Mouse (Mus musculus) CH12.LX (cell line): Measurements from ENCODE around the gene Ttll6. TPM values are rescaled to one million over a fixed set of nuclear protein-coding genes. Genes with fewer than 3 reads are reported as not detected.

Experiments used
- DNase-seq: peaks from one replicate; pipeline ENCODE4 v3.0.0-alpha.2; 2013; ENCODE audit errors: extremely low read depth
- H3K27ac ChIP-seq: 2 replicates; pipeline ENCODE4 v1.5.1; 2012; ENCODE audit warnings: low read depth, mild to moderate bottlenecking, control low read depth, moderate library complexity; ENCODE audit not compliant: insufficient read depth
- H3K27me3 ChIP-seq: replicated peaks from 2 replicates; pipeline ENCODE3; 2012; ENCODE audit warnings: inconsistent platforms
- H3K36me3 ChIP-seq, 2 experiments: replicated peaks in 1 of 2; 2 replicates each; pipeline versions ENCODE3 to v1.6.1; 2012; ENCODE audit warnings: inconsistent platforms in 1 of 2, low read length in 1 of 2, mild to moderate bottlenecking in 1 of 2, mixed read lengths in 1 of 2, moderate library complexity in 1 of 2; ENCODE audit not compliant: control insufficient read depth in 1 of 2, insufficient read depth in 1 of 2
- H3K4me1 ChIP-seq, 2 experiments: 2 replicates each; pipeline ENCODE4 v1.6.1; 2012; ENCODE audit warnings: inconsistent platforms in 1 of 2, moderate library complexity in 1 of 2; ENCODE audit not compliant: insufficient read depth in 2 of 2, control insufficient read depth in 1 of 2
- H3K4me2 ChIP-seq: 2 replicates; pipeline ENCODE4 v1.6.1; 2012; ENCODE audit warnings: low read depth, mild to moderate bottlenecking, control low read depth; ENCODE audit not compliant: poor library complexity, insufficient read depth, severe bottlenecking
- H3K4me3 ChIP-seq, 3 experiments: fragments of 150-350 bp in 1 of 3; sonication (generic) in 1 of 3; replicated peaks in 1 of 3; 2 replicates each; pipeline versions ENCODE3 to v1.5.1; 2011 to 2012; ENCODE audit warnings: low read depth in 2 of 3, low read length in 2 of 3, mild to moderate bottlenecking in 2 of 3, moderate library complexity in 2 of 3, control low read depth in 1 of 3, improper control_type of control experiment in 1 of 3, inconsistent platforms in 1 of 3, mixed read lengths in 1 of 3; ENCODE audit not compliant: poor library complexity in 1 of 3
- H3K79me2 ChIP-seq: replicated peaks from 2 replicates; pipeline ENCODE4 v1.6.1; 2012; ENCODE audit warnings: mild to moderate bottlenecking, moderate library complexity; ENCODE audit not compliant: control insufficient read depth, poor library complexity, insufficient read depth, severe bottlenecking; ENCODE audit errors: extremely low read depth
- H3K9ac ChIP-seq: 2 replicates; pipeline ENCODE4 v1.6.1; 2012; ENCODE audit warnings: low read depth, mild to moderate bottlenecking, control low read depth, moderate library complexity; ENCODE audit not compliant: insufficient read depth
- H3K9me3 ChIP-seq: replicated peaks from 2 replicates; pipeline ENCODE3; 2012; ENCODE audit warnings: low read length, inconsistent platforms, mixed read lengths
- BHLHE40 ChIP-seq: IDR thresholded peaks from 2 replicates; pipeline ENCODE4 v1.6.1; 2011; ENCODE audit warnings: mild to moderate bottlenecking, low read depth, low read length, improper control_type of control experiment
- CHD1 ChIP-seq: IDR thresholded peaks from 2 replicates; pipeline ENCODE4 v1.6.1; 2012; ENCODE audit warnings: low read depth, low read length, improper control_type of control experiment, inconsistent platforms
- CHD2 ChIP-seq: IDR thresholded peaks from 2 replicates; pipeline ENCODE4 v1.6.1; 2011; ENCODE audit warnings: low read length, improper control_type of control experiment
- CTCF ChIP-seq, 2 experiments: IDR thresholded peaks in 1 of 2; conservative IDR thresholded peaks in 1 of 2; 2 replicates each; pipeline ENCODE4 v1.5.1; 2011 to 2012; ENCODE audit warnings: low read depth in 2 of 2, low read length in 2 of 2, improper control_type of control experiment in 1 of 2, inconsistent platforms in 1 of 2, mild to moderate bottlenecking in 1 of 2, moderate library complexity in 1 of 2
- E2F4 ChIP-seq: IDR thresholded peaks from 2 replicates; pipeline ENCODE4 v1.6.1; 2011; ENCODE audit warnings: low read depth, low read length, improper control_type of control experiment; ENCODE audit not compliant: insufficient replicate concordance
- ELF1 ChIP-seq: IDR thresholded peaks from 2 replicates; pipeline ENCODE4 v1.6.1; 2014; ENCODE audit warnings: low read depth, mild to moderate bottlenecking, inconsistent platforms, low read length, improper control_type of control experiment
- EP300 ChIP-seq: IDR thresholded peaks from 2 replicates; pipeline ENCODE4 v1.6.1; 2011; ENCODE audit warnings: low read length, improper control_type of control experiment
- ETS1 ChIP-seq: conservative IDR thresholded peaks from 2 replicates; pipeline ENCODE4 v1.6.1; 2012; ENCODE audit warnings: low read depth, mild to moderate bottlenecking, inconsistent platforms, low read length, improper control_type of control experiment, moderate library complexity
- GABPA ChIP-seq: IDR thresholded peaks from 2 replicates; pipeline ENCODE4 v1.6.1; 2012; ENCODE audit warnings: low read depth, low read length, improper control_type of control experiment, inconsistent platforms; ENCODE audit not compliant: insufficient replicate concordance
- HCFC1 ChIP-seq: IDR thresholded peaks from 2 replicates; pipeline ENCODE4 v1.6.1; 2012; ENCODE audit warnings: low read depth, mild to moderate bottlenecking, inconsistent platforms, low read length, improper control_type of control experiment
- IRF4 ChIP-seq: IDR thresholded peaks from 2 replicates; pipeline ENCODE4 v1.6.1; 2014; ENCODE audit warnings: low read depth, mild to moderate bottlenecking, inconsistent platforms, low read length, improper control_type of control experiment
- MAFK ChIP-seq: IDR thresholded peaks from 2 replicates; pipeline ENCODE4 v1.6.1; 2011; ENCODE audit warnings: low read length, improper control_type of control experiment; ENCODE audit not compliant: insufficient replicate concordance
- MAZ ChIP-seq: IDR thresholded peaks from 2 replicates; pipeline ENCODE4 v1.6.1; 2012; ENCODE audit warnings: low read depth, mild to moderate bottlenecking, inconsistent platforms, low read length, improper control_type of control experiment, moderate library complexity
- MEF2A ChIP-seq: IDR thresholded peaks from 2 replicates; pipeline ENCODE4 v1.6.1; 2014; ENCODE audit warnings: low read depth, mild to moderate bottlenecking, inconsistent platforms, low read length, improper control_type of control experiment, borderline replicate concordance
- MYC ChIP-seq: IDR thresholded peaks from 2 replicates; pipeline ENCODE4 v1.6.1; 2011; ENCODE audit warnings: low read depth, mild to moderate bottlenecking, improper control_type of control experiment, low read length
- NRF1 ChIP-seq: IDR thresholded peaks from 2 replicates; pipeline ENCODE4 v1.6.1; 2014; ENCODE audit warnings: low read depth, mild to moderate bottlenecking, inconsistent platforms, low read length, improper control_type of control experiment, moderate library complexity
- PAX5 ChIP-seq: IDR thresholded peaks from 2 replicates; pipeline ENCODE4 v1.6.1; 2012; ENCODE audit warnings: low read length, inconsistent platforms, mixed read lengths
- POLR2A ChIP-seq: IDR thresholded peaks from 2 replicates; pipeline ENCODE4 v1.6.1; 2011; ENCODE audit warnings: low read depth, mild to moderate bottlenecking, improper control_type of control experiment, low read length
- RAD21 ChIP-seq: IDR thresholded peaks from 2 replicates; pipeline ENCODE4 v1.6.1; 2011; ENCODE audit warnings: low read depth, mild to moderate bottlenecking, low read length, improper control_type of control experiment, moderate library complexity
- RCOR1 ChIP-seq: conservative IDR thresholded peaks from 2 replicates; pipeline ENCODE4 v1.6.1; 2012; ENCODE audit warnings: low read depth, mild to moderate bottlenecking, inconsistent platforms, low read length, improper control_type of control experiment
- SIN3A ChIP-seq: IDR thresholded peaks from 2 replicates; pipeline ENCODE4 v1.6.1; 2012; ENCODE audit warnings: low read length, improper control_type of control experiment, inconsistent platforms
- SMC3 ChIP-seq: IDR thresholded peaks from 2 replicates; pipeline ENCODE4 v1.6.1; 2011; ENCODE audit warnings: low read depth, low read length, improper control_type of control experiment
- TBP ChIP-seq: conservative IDR thresholded peaks from 2 replicates; pipeline ENCODE4 v1.6.1; 2011; ENCODE audit warnings: low read depth, low read length, improper control_type of control experiment
- TCF12 ChIP-seq: IDR thresholded peaks from 2 replicates; pipeline ENCODE4 v1.6.1; 2014; ENCODE audit warnings: low read depth, mild to moderate bottlenecking, inconsistent platforms, low read length, improper control_type of control experiment
- USF1 ChIP-seq: IDR thresholded peaks from 2 replicates; pipeline ENCODE4 v1.6.1; 2014; ENCODE audit warnings: low read depth, mild to moderate bottlenecking, inconsistent platforms, low read length, improper control_type of control experiment
- USF2 ChIP-seq: conservative IDR thresholded peaks from 2 replicates; pipeline ENCODE4 v1.6.1; 2011; ENCODE audit warnings: low read depth, low read length, improper control_type of control experiment
- ZC3H11A ChIP-seq: IDR thresholded peaks from 2 replicates; pipeline ENCODE4 v1.6.1; 2012; ENCODE audit warnings: low read depth, mild to moderate bottlenecking, inconsistent platforms, low read length, improper control_type of control experiment
- ZKSCAN1 ChIP-seq: IDR thresholded peaks from 2 replicates; pipeline ENCODE4 v1.6.1; 2012; ENCODE audit warnings: low read depth, inconsistent platforms, low read length, improper control_type of control experiment, borderline replicate concordance
- ZMIZ1 ChIP-seq: IDR thresholded peaks from 2 replicates; pipeline ENCODE4 v1.6.1; 2012; ENCODE audit warnings: low read depth, mild to moderate bottlenecking, inconsistent platforms, low read length, improper control_type of control experiment
- ZNF384 ChIP-seq: IDR thresholded peaks from 2 replicates; pipeline ENCODE4 v1.6.1; 2012; ENCODE audit warnings: low read depth, low read length, improper control_type of control experiment, inconsistent platforms
- dilution Hi-C: fragments of 300-500 bp; cut with MboI; formaldehyde crosslinking; loops from 2 replicates; pipeline ENCODE4 v1.14.3; 2020; ENCODE audit warnings: low sequenced_read_pairs; ENCODE audit not compliant: extremely low pct_unique_long_range_greater_than_20kb, extremely low pct_ligation_motif_present
- in situ Hi-C: fragments of 300-500 bp; cut with MboI; formaldehyde crosslinking; loops from 3 replicates; pipeline ENCODE4 v1.14.3; 2019; ENCODE audit warnings: low sequenced_read_pairs, low pct_ligation_motif_present, low pct_unique_long_range_greater_than_20kb, mixed read lengths
- polyA plus RNA-seq: library from polyadenylated mRNA; unstranded; fragments of >175 nt; gene quantifications from 2 replicates; pipeline ENCODE4 v1.2.1, GENCODE M21; 2012; ENCODE audit warnings: low read depth; ENCODE audit not compliant: insufficient read length
- total RNA-seq, 2 experiments: library from RNA; depleted of rRNA; stranded (reverse); fragments of 300-350 nt in 1 of 2; fragments of >200 nt in 1 of 2; gene quantifications; 2 replicates each; pipeline ENCODE4 v1.2.3; 2012 to 2014

Ttll6 gene
- total and polyA plus RNA-seq, 3 experiments = 0.09 TPM; not detected in 2

DNA sequence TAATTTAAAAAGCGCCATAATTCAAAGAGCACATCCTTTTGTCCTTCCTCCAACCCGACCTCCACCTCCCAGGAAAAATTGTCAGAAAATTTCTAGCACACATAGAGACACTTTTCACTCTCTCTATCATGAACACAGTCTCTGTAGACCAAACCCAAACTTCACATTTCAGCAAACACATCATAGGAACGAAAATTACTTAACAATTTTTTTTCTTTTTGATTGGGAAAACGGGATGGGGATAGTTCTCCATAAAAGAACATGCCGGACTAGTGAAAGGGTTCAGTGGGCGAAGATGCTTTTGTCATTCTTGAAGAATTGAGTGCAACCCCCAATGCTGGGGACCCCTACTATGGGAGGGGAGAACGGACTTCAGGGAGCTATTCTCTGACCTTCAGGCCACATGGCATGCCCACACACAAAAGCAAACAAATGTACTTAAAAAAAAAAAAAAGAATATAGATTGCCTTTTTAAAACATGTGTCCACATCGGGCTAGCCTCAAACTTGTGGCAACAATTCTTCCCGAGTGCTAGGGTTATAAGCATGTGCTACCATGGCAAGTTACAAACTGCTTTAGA is 42.5 kb downstream of the Ttll6 start:
- Histone ChIP-seq H3K4me1 (peaks cover 3 to 17% of the 10 kb centered on the region in 2 experiments), H3K27me3 (peaks cover 85% of the 10 kb centered on the region), H3K4me2 (no peak overlapping the region), H3K9me3 (no peaks in the 10 kb centered on the region), H3K9ac (no peak overlapping the region), H3K79me2 (no peaks in the 10 kb centered on the region), H3K36me3 (no peaks in the 10 kb centered on the region), H3K27ac (no peak overlapping the region), H3K4me3 (no peak overlapping the region)
- TF ChIP-seq RAD21 (no peak), ZKSCAN1 (no peak), MAFK (no peak), IRF4 (no peak), ZNF384 (no peak), MYC (no peak), ZMIZ1 (no peak), CHD1 (no peak), USF2 (no peak), TCF12 (no peak), SIN3A (no peak), NRF1 (no peak), GABPA (no peak), BHLHE40 (no peak), USF1 (no peak), E2F4 (no peak), ETS1 (no peak), TBP (no peak), CHD2 (no peak)
- in situ Hi-C loops = no loop called here
- dilution Hi-C loops = no loop called here
- DNase-seq = no peak

DNA sequence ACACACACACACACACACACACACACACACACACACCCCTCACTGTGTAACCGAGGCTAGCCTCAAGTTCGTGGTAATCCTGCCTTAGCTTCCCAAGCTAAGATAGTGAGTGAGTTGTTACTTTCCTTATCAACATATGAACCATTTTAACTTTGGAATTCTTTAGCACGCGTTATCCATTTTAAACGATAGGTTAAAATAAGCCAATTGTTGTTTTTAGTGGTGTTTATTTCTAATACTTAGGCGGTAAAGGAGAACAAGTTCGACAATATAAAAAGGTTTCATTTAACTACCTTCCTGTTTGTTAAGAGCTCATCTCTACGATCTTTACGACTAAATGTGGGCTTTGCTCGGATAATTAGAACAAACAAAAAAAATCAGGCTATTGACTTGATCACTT is 43.3 kb downstream of the Ttll6 start:
- no peak overlapping the region for H3K4me3 ChIP-seq

More for the DNA sequence above, 43.3 kb downstream of the Ttll6 start:
- dilution Hi-C loops = no loop called here
- Histone ChIP-seq H3K9ac (no peak overlapping the region), H3K36me3 (no peaks in the 10 kb centered on the region), H3K4me1 (peaks cover 3 to 17% of the 10 kb centered on the region in 2 experiments), H3K9me3 (no peaks in the 10 kb centered on the region), H3K4me2 (no peak overlapping the region), H3K27ac (no peak overlapping the region), H3K27me3 (peaks cover 86% of the 10 kb centered on the region), H3K79me2 (no peaks in the 10 kb centered on the region)
- in situ Hi-C loops = no loop called here
- TF ChIP-seq USF2 (no peak), ZC3H11A (no peak), PAX5 (no peak), SMC3 (no peak), ELF1 (no peak), IRF4 (no peak), BHLHE40 (no peak), GABPA (no peak), MEF2A (no peak), POLR2A (no peak), ZKSCAN1 (no peak), EP300 (no peak), MAZ (no peak), HCFC1 (no peak), CTCF (conservative IDR thresholded peaks at IDR 0.05 in 1 of 2, IDR thresholded peaks at IDR 0.05 in 1 of 2; ENCODE audit: low read depth in 2 of 2, low read length in 2 of 2) (no peak), USF1 (no peak), RCOR1 (no peak), NRF1 (no peak)
- DNase-seq = no peak
